Mouse (Mus musculus) hindbrain, embryonic 14.5 days (tissue): ENCODE data around the gene Fchsd2. TPM values are rescaled to one million over a fixed set of nuclear protein-coding genes. Genes with fewer than 3 reads are reported as not detected.

Experiments used
- polyA plus RNA-seq: library from polyadenylated mRNA; unstranded; fragments of >200 nt; fragmentation: Nextera tagmentation; extraction: Ambion mirVana; gene quantifications from 2 replicates; pipeline ENCODE4 v1.2.1, GENCODE M21; 2014

Fchsd2 gene
- polyA plus RNA-seq, 1 experiment from 2014 or later: 51.5 TPM

Other genes starting within 250 kb of the Fchsd2 start
- gene Relt, start 229.4 kb upstream of the Fchsd2 start, polyA plus RNA-seq: 4.3 and 5.0 TPM in 2 replicates
- 15.5 and 19.5 TPM in 2 replicates for gene Arhgef17, start 160.8 kb upstream of the Fchsd2 start, polyA plus RNA-seq
- 2.6 and 3.5 TPM in 2 replicates for gene P2ry6, start 118.2 kb upstream of the Fchsd2 start, polyA plus RNA-seq
- gene P2ry2, start 80.0 kb upstream of the Fchsd2 start, polyA plus RNA-seq: 0.20 and 0.33 TPM in 2 replicates
- 19.3 and 21.3 TPM in 2 replicates for gene Atg16l2, start 209.4 kb downstream of the Fchsd2 start, polyA plus RNA-seq
- gene Stard10, start 224.2 kb downstream of the Fchsd2 start, polyA plus RNA-seq: 12.7 and 14.3 TPM in 2 replicates